Mouse (Mus musculus) intestine, embryonic 14.5 days (tissue): ENCODE measurements at regions not wholly inside any gene's neighbourhood (a gene's known extent, or its start where the extent isn't known, plus 50 kb on each side); places are given as distances from the start of the nearest gene placed in this dataset.
"Not testable (repeated sequence)": the region's sequence is repeated elsewhere in the genome, so short reads cannot be mapped to it uniquely, and the experiment has no call there.

Experiments
- ATAC-seq: fragments of 200-750 bp; cut with Nextera tagmentation; replicated peaks from 2 replicates; pipeline ENCODE4 v1.8.0; 2017; ENCODE audit warnings: low read depth, moderate number of reproducible peaks, moderate TSS enrichment, moderate library complexity; ENCODE audit not compliant: low FRiP score, low TSS enrichment
- DNase-seq: peaks from one replicate; pipeline ENCODE4 v3.0.0-alpha.2; 2018; ENCODE audit warnings: low spot score
- H3K27ac ChIP-seq: fragments of 300-500 bp; sonication (generic); 2 replicates; pipeline ENCODE4 v1.5.1; 2014; ENCODE audit warnings: low read depth, mild to moderate bottlenecking, control low read depth
- H3K27me3 ChIP-seq: fragments of 300-500 bp; sonication (generic); replicated peaks from 2 replicates; pipeline ENCODE4 v1.6.1; 2014; ENCODE audit warnings: low read length, control low read depth; ENCODE audit not compliant: control insufficient read depth, insufficient read depth
- H3K36me3 ChIP-seq: fragments of 300-500 bp; sonication (generic); 2 replicates; pipeline ENCODE4 v1.6.1; 2014; ENCODE audit warnings: low read length, control low read depth; ENCODE audit not compliant: control insufficient read depth, insufficient read depth
- H3K4me1 ChIP-seq: fragments of 300-500 bp; sonication (generic); replicated peaks from 2 replicates; pipeline ENCODE4 v1.6.1; 2014; ENCODE audit warnings: low read length, control low read depth, mixed read lengths; ENCODE audit not compliant: control insufficient read depth, insufficient read depth
- H3K4me2 ChIP-seq: fragments of 300-500 bp; sonication (generic); 2 replicates; pipeline ENCODE4 v1.6.1; 2014; ENCODE audit warnings: low read length
- H3K4me3 ChIP-seq: fragments of 300-500 bp; sonication (generic); 2 replicates; pipeline ENCODE4 v1.5.1; 2014; ENCODE audit warnings: low read depth, low read length, control low read depth, mixed read lengths
- H3K9ac ChIP-seq: fragments of 300-500 bp; sonication (generic); 2 replicates; pipeline ENCODE4 v1.6.1; 2014; ENCODE audit warnings: mild to moderate bottlenecking, low read length
- H3K9me3 ChIP-seq: fragments of 300-500 bp; sonication (generic); 2 replicates; pipeline ENCODE4 v1.6.1; 2016; ENCODE audit warnings: low read length, control low read depth; ENCODE audit not compliant: control insufficient read depth
- WGBS: fragments of 180-500 bp; shearing (Covaris S2); extraction: QIAGEN DNeasy Blood & Tissue Kit; methylation state at CpG from one replicate; pipeline ENCODE4 v1.1.7; 2014; 5-methylcytosine and 5-hydroxymethylcytosine counted together

DNA sequence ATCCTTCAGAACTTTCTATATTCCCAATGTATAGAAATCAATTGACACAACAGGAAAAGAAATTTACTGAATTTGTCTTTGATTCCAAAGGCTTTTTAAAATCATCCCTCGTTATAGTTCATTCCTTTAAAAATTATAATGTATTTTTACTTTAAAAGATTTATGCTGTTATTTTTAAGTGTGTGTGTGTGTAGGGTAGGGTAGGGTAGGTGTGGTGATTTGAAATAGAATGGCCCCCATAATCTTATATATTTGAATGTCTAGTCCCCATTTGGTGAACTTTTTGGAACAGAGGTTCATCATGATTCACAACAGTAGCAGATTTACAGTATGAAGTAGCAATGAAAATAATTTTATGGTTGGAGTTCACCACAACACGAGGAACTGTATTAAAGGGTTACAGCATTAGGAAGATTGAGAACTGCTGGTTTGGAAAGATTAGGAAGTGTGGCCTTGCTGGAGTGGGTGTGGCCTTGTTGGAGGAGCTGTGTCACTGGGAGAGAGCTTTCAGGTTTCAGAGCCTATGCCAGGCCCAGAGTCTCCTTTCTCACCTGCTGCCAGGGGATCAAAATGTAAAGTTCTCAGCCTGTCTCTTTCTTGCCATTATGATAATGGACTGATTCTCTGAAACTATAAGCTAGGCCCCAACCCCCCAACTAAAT is 88.7 kb upstream of the Immp2l start:
- no peak overlapping the region for H3K27ac ChIP-seq
- no peak overlapping the region for H3K4me2 ChIP-seq
- WGBS = 87% methylated on average over 2 of the region's 2 CpGs
- no peaks in the 10 kb centered on the region for H3K4me1 ChIP-seq
- no peaks in the 10 kb centered on the region for H3K27me3 ChIP-seq
- no peak for ATAC-seq
- no peaks in the 10 kb centered on the region for H3K9me3 ChIP-seq
- H3K4me3 ChIP-seq = no peak overlapping the region
- no peak for DNase-seq
- no peaks in the 10 kb centered on the region for H3K36me3 ChIP-seq
- no peak overlapping the region for H3K9ac ChIP-seq

DNA sequence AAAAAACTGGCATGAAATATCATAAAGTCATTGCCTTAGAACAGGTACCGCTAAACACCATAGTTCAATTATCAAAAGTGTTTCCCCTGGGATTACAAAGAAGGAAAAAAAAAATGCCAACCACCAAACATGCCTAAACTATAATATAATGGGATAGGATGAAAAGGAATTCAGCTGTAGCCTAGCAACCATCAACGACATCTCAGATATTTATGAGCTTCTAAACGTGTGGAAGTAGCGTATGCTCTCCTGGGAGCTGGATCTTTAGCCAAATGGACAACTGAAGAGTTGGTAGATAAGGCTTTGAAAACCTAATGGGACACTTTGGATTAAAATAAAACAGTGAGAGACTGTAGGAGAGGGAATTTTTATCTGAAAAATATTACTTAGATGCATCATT is 86.9 kb upstream of the Immp2l start:
- H3K36me3 ChIP-seq = no peaks in the 10 kb centered on the region
- ATAC-seq (no peak), DNase-seq (no peak)
- H3K27ac ChIP-seq = no peak overlapping the region
- 51% methylated on average over 4 of the region's 4 CpGs for WGBS
- H3K27me3 ChIP-seq = no peaks in the 10 kb centered on the region
- H3K4me3 ChIP-seq = no peak overlapping the region
- no peak overlapping the region for H3K9ac ChIP-seq
- no peaks in the 10 kb centered on the region for H3K4me1 ChIP-seq
- H3K4me2 ChIP-seq = no peak overlapping the region
- no peaks in the 10 kb centered on the region for H3K9me3 ChIP-seq

DNA sequence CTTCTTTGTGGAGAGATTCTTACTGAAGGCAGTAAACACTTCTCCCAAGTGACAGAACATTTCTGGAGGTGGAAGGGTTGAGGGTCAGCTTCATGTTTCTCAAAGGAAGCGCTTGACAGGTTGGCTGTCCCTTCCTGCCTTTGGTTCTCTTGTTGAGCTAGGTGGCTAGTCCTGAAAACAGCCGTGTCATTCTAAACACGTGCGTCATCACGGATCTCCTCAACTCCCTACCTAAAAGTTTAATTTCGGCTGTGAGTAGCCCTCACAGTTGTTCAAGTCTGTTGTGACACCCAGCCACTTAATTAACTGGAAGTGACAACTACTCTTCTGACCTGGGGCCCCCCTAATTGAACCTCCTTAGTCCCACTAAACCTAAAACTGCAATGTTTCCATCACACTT is 77.0 kb upstream of the Immp2l start:
- Histone ChIP-seq H3K4me1 (no peaks in the 10 kb centered on the region), H3K9ac (no peak overlapping the region), H3K36me3 (no peaks in the 10 kb centered on the region), H3K9me3 (no peaks in the 10 kb centered on the region), H3K27ac (no peak overlapping the region), H3K4me2 (no peak overlapping the region), H3K4me3 (no peak overlapping the region), H3K27me3 (no peaks in the 10 kb centered on the region)
- ATAC-seq (no peak), DNase-seq (no peak)
- WGBS = 81% methylated on average over 6 of the region's 6 CpGs

DNA sequence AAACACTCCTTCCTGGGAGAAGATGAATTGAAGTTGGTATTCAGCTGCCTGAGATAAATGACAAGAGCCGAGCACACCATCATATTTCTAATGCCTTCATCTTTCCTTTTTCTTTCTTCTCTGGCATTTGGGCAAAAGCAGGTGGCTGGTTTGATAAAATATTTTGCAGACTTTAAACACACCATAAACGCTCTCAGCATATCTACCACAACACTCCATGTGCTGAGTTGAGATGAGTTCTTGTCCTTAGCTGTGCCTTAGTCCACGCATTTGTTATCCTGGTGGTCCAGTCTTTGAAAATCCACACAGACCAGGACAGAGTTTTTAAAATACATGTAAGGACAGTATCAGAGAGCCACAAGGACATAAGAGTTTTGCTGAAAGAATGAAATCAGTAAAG is 74.3 kb upstream of the Immp2l start:
- Histone ChIP-seq H3K4me1 (no peaks in the 10 kb centered on the region), H3K9me3 (no peaks in the 10 kb centered on the region), H3K27me3 (no peaks in the 10 kb centered on the region), H3K4me3 (no peak overlapping the region), H3K36me3 (no peaks in the 10 kb centered on the region), H3K27ac (no peak overlapping the region), H3K9ac (no peak overlapping the region), H3K4me2 (no peak overlapping the region)
- ATAC-seq = no peak
- no peak for DNase-seq
- WGBS = 73% methylated on average over 3 of the region's 3 CpGs

DNA sequence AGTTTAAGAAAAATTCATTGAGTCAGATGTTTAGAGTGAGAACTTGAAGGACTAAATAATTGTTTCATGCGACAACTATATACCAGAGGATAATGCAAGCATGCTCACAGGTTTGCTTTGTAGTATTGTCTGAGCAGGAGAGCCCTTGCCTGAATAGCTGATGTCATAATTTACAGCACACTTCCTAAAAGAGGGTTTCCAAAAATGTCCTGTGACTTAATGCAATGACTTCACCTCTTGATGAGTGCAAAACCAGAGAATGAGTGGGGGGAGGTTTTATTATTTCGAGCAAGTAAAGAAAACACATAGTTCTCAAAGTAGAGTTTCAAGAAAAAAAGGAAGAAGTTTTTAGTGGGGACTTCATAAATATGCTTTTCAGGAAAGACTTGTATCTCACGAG is 65.4 kb upstream of the Immp2l start:
- WGBS = 79% methylated on average over 3 of the region's 3 CpGs
- ATAC-seq = no peak
- H3K9ac ChIP-seq = no peak overlapping the region

DNA sequence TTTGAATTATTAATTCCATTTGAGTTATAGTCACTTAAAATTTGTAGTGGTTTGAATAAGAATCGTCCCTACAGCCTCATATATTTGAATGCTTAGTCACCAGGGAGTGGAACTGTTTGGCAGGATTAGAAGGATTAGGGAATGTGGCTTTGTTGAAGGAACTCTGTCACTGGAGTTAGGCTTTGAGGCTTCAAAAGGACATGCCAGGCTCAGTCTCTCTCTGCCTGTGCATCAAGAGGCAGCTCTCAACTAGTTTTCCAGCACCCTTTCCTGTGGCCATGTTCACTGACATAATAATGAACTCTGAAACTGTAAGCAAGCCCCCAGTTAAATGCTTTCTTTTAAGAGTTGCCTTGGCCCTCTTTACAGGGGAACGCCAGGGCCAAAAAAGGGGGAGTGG is 58.9 kb upstream of the Immp2l start:
- WGBS = 79% methylated on average over 2 of the region's 2 CpGs
- no peaks in the 10 kb centered on the region for H3K9me3 ChIP-seq

More for the DNA sequence above, 65.4 kb upstream of the Immp2l start:
- no peaks in the 10 kb centered on the region for H3K9me3 ChIP-seq
- DNase-seq = no peak
- H3K27me3 ChIP-seq = no peaks in the 10 kb centered on the region
- no peak overlapping the region for H3K4me2 ChIP-seq
- no peaks in the 10 kb centered on the region for H3K36me3 ChIP-seq
- H3K4me3 ChIP-seq = no peak overlapping the region
- no peaks in the 10 kb centered on the region for H3K4me1 ChIP-seq
- H3K27ac ChIP-seq = no peak overlapping the region

DNA sequence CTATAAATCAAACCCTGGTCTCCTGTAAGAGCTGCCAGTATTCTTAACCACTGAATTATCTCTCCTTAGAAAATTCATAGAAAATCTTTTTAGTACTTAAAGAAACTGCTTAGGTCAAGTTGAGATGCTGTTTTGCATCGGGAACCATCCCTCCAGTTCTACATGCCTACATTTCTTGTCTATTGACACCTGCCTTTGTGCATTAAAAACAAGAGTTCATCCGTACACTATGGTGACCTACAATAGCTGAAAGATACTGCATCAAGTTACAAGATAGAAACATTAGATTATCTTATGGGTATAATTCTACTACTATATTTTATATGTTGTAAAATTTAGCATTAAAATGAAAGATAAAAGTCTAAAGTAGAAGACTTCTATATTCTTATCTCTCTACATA is 57.6 kb upstream of the Immp2l start:
- no peak overlapping the region for H3K9ac ChIP-seq
- H3K4me2 ChIP-seq = no peak overlapping the region
- no peak overlapping the region for H3K4me3 ChIP-seq
- DNase-seq (no peak), ATAC-seq (no peak)
- no peaks in the 10 kb centered on the region for H3K27me3 ChIP-seq
- H3K36me3 ChIP-seq = no peaks in the 10 kb centered on the region
- H3K9me3 ChIP-seq = no peaks in the 10 kb centered on the region
- 92% methylated on average over 2 of the region's 2 CpGs for WGBS
- H3K27ac ChIP-seq = no peak overlapping the region
- H3K4me1 ChIP-seq = no peaks in the 10 kb centered on the region

More for the DNA sequence above, 58.9 kb upstream of the Immp2l start:
- no peak for ATAC-seq
- no peak overlapping the region for H3K27ac ChIP-seq
- no peaks in the 10 kb centered on the region for H3K27me3 ChIP-seq
- no peak for DNase-seq
- H3K36me3 ChIP-seq = no peaks in the 10 kb centered on the region
- H3K4me1 ChIP-seq = no peaks in the 10 kb centered on the region
- no peak overlapping the region for H3K4me3 ChIP-seq
- no peak overlapping the region for H3K4me2 ChIP-seq
- H3K9ac ChIP-seq = no peak overlapping the region

DNA sequence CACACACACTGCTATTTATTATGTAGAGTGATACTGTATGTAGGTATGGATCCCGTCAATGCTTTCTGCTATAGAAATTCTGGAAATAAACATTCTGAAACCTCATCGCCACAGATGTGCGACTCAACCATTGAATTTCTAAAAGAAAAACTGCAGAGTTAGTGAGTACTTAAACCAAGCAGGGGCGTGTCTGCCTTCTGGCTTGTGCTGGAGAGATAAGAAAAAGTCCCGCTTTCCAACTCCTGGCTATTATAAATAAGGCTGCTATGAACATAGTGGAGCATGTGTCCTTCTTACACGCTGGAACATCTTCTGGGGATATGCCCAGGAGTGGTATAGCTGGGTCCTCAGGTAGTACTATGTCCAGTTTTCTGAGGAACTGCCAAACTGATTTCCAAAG is 57.2 kb upstream of the Immp2l start:
- H3K9ac ChIP-seq, H3K27ac ChIP-seq, DNase-seq, H3K4me3 ChIP-seq, H3K9me3 ChIP-seq, ATAC-seq, H3K36me3 ChIP-seq, H3K4me1 ChIP-seq, H3K27me3 ChIP-seq, H3K4me2 ChIP-seq: not testable (repeated sequence)
- WGBS = 75% methylated on average over 6 of the region's 6 CpGs

DNA sequence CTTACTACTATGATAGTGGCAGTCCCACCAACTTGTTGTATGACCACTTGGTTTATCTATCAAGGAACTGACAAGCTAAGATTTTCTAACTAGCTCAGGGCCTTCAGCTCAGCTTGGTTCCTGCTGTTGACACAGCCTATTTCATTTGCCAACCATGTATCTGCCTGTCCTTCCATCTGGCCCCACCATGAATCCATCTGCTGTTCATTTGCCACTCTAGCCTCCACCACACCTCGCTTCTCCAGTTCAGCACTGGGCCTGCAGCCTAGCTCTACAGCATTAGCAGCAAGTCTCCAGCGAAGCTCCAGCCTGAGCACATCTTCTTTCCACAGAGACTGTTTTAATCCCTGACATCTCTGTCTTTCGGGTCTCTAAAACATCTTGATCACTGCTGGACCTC is 51.0 kb upstream of the Immp2l start:
- ATAC-seq = no peak
- H3K4me3 ChIP-seq = no peak overlapping the region
- no peaks in the 10 kb centered on the region for H3K4me1 ChIP-seq
- H3K4me2 ChIP-seq = no peak overlapping the region
- H3K27me3 ChIP-seq = no peaks in the 10 kb centered on the region
- 78% methylated on average over 3 of the region's 3 CpGs for WGBS
- no peak for DNase-seq
- H3K27ac ChIP-seq = no peak overlapping the region
- no peak overlapping the region for H3K9ac ChIP-seq
- H3K36me3 ChIP-seq = no peaks in the 10 kb centered on the region
- no peaks in the 10 kb centered on the region for H3K9me3 ChIP-seq
